Mouse (Mus musculus) forebrain, postnatal 0 days (tissue): ENCODE data around the gene Apopt1. TPM values are rescaled to one million over a fixed set of nuclear protein-coding genes. Genes with fewer than 3 reads are reported as not detected.
A peak's percentile ranks its signal among the peaks of the same experiment; 100 is the strongest.

Experiments used
- ATAC-seq: fragments of 200-750 bp; cut with Nextera tagmentation; 2 replicates; pipeline ENCODE4 v1.8.0; 2017; ENCODE audit warnings: mild to moderate bottlenecking, moderate library complexity
- DNase-seq: peaks from one replicate; pipeline ENCODE4 v3.0.0-alpha.2; 2015
- H3K27ac ChIP-seq: fragments of 300-500 bp; sonication (generic); 2 replicates; pipeline ENCODE4 v1.5.1; 2014; ENCODE audit warnings: low read depth, mild to moderate bottlenecking, antibody characterized with exemption, low read length, moderate library complexity, mixed read lengths
- H3K27me3 ChIP-seq: fragments of 300-500 bp; sonication (generic); 2 replicates; pipeline ENCODE4 v1.6.1; 2014; ENCODE audit warnings: mild to moderate bottlenecking, low read length, mixed read lengths; ENCODE audit not compliant: insufficient read depth
- H3K36me3 ChIP-seq: fragments of 300-500 bp; sonication (generic); 2 replicates; pipeline ENCODE4 v1.6.1; 2014; ENCODE audit warnings: mild to moderate bottlenecking, moderate library complexity; ENCODE audit not compliant: insufficient read depth
- H3K4me1 ChIP-seq: fragments of 300-500 bp; sonication (generic); 2 replicates; pipeline ENCODE4 v1.6.1; 2014; ENCODE audit warnings: antibody characterized with exemption; ENCODE audit not compliant: insufficient read depth
- H3K4me2 ChIP-seq: fragments of 300-500 bp; sonication (generic); 2 replicates; pipeline ENCODE4 v1.6.1; 2014; ENCODE audit warnings: low read depth, mild to moderate bottlenecking, moderate library complexity
- H3K4me3 ChIP-seq: fragments of 300-500 bp; sonication (generic); 2 replicates; pipeline ENCODE4 v1.5.1; 2014; ENCODE audit warnings: low read depth, low read length, mixed read lengths
- H3K9ac ChIP-seq: fragments of 300-500 bp; sonication (generic); 2 replicates; pipeline ENCODE4 v1.6.1; 2014; ENCODE audit warnings: mild to moderate bottlenecking
- H3K9me3 ChIP-seq: fragments of 300-500 bp; sonication (generic); 2 replicates; pipeline ENCODE4 v1.6.1; 2016; ENCODE audit warnings: low read length
- CTCF ChIP-seq: sonication (generic); IDR thresholded peaks from 2 replicates; pipeline ENCODE4 v1.5.1; 2016; ENCODE audit warnings: antibody characterized with exemption, control low read depth, low read depth
- WGBS: fragments of 180-500 bp; shearing (Covaris S2); extraction: QIAGEN DNeasy Blood & Tissue Kit; methylation state at CpG from one replicate; pipeline ENCODE4 v1.1.7; 2014; 5-methylcytosine and 5-hydroxymethylcytosine counted together
- polyA plus RNA-seq: library from polyadenylated mRNA; unstranded; fragments of >200 nt; fragmentation: Nextera tagmentation; extraction: Ambion mirVana; gene quantifications from 2 replicates; pipeline ENCODE4 v1.2.1, GENCODE M21; 2015
- total RNA-seq: library from RNA; depleted of rRNA; stranded (reverse); fragments of >200 nt; gene quantifications from 2 replicates; pipeline ENCODE4 v1.2.3, GENCODE M21; 2014

Apopt1 gene
- total and polyA plus RNA-seq, 2 experiments from 2014 or later, result 27.8 to 59.8 TPM

DNA sequence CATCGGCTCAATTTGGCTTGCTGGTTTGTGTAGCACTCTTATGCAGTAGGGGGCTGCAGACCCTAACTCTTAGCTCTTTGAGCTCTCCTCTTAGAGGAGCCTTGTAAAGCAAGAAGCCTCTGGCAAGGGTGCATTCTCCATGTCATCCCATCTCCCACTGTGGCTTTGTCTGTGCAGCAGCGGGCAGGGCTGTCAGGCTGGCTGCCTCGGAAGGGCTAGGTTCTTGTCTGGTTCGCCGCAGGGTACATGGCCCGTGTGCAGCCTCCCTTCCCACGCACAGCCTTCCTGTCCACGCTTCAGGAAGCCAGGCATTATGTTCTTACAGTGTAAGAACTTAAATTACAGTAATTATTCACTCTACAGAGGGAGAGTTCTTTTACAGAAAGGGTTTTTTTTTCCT is 5.6 kb downstream of the Apopt1 start:
- H3K36me3 ChIP-seq, result no peaks in the 10 kb centered on the region
- no peaks in the 10 kb centered on the region for H3K27me3 ChIP-seq
- no peak for DNase-seq
- WGBS, result 18% methylated on average over 8 of the region's 8 CpGs
- H3K4me1 ChIP-seq, result 0 out of 2 replicates have a peak, but pooled peaks cover 7% of the 10 kb centered on the region
- H3K9ac ChIP-seq, result 0 out of 2 replicates have a peak overlapping the region, but pooled peaks have one; percentile 14
- H3K27ac ChIP-seq, result peak overlapping the region; percentile 77
- no peak overlapping the region for H3K4me2 ChIP-seq
- no peak for TF ChIP-seq CTCF
- ATAC-seq, result peak; percentile 60; the same call in 1 of the 2 replicates
- no peaks in the 10 kb centered on the region for H3K9me3 ChIP-seq
- no peak overlapping the region for H3K4me3 ChIP-seq

DNA sequence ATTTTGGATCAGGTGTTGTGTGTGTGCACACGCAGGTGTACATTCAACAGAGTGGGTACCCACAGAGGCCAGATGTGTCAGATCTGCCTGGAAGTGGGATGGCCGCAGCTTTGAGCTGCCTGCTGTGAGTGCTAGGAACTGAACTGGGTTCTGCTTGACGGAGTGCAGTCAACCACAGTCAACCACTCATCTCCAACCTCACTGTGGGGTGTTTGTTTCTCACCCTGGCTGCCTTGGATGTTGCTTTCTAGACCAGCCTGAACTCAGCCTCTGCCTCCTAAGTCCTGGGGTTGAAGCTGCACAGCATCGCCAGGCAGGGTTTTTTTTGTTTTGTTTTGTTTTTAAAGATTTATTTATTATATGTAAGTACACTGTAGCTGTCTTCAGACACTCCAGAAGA is 7.2 kb downstream of the Apopt1 start:
- TF ChIP-seq CTCF, result no peak
- no peak overlapping the region for H3K27ac ChIP-seq
- ATAC-seq (no peak), DNase-seq (no peak)
- no peaks in the 10 kb centered on the region; the same call in 1 of the 2 replicates for H3K36me3 ChIP-seq
- no peak overlapping the region for H3K4me3 ChIP-seq
- 85% methylated on average over 4 of the region's 4 CpGs for WGBS
- no peaks in the 10 kb centered on the region for H3K27me3 ChIP-seq
- H3K4me1 ChIP-seq, result no peaks in the 10 kb centered on the region
- no peak overlapping the region for H3K4me2 ChIP-seq
- no peaks in the 10 kb centered on the region for H3K9me3 ChIP-seq
- no peak overlapping the region for H3K9ac ChIP-seq

DNA sequence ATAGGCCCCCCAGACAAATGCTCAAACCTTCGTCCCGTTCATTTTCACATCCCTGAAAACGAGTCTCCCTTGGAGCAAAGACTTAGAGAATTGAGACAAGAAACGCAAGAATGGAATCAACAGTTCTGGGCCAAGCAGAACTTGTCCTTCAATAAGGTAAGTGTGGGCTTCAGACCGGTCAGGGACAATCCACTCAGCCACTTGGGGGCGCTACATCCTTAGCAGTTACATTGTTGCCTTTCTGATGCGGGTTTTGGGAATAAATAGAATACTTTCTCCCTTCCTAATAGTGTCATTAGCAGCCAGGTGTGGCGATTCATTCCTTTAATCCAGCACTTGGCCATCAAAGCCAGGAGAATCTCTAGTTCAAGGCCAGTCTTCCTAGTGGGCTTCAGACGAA is 9.6 kb downstream of the Apopt1 start:
- no peak for ATAC-seq
- no peak for DNase-seq
- peak; percentile 58 for TF ChIP-seq CTCF
- Histone ChIP-seq H3K4me3 (no peak overlapping the region), H3K27ac (no peak overlapping the region), H3K4me1 (no peaks in the 10 kb centered on the region), H3K27me3 (no peaks in the 10 kb centered on the region), H3K36me3 (no peaks in the 10 kb centered on the region; the same call in 1 of the 2 replicates), H3K9ac (no peak overlapping the region), H3K9me3 (no peaks in the 10 kb centered on the region), H3K4me2 (no peak overlapping the region)
- WGBS, result 67% methylated on average over 9 of the region's 9 CpGs

DNA sequence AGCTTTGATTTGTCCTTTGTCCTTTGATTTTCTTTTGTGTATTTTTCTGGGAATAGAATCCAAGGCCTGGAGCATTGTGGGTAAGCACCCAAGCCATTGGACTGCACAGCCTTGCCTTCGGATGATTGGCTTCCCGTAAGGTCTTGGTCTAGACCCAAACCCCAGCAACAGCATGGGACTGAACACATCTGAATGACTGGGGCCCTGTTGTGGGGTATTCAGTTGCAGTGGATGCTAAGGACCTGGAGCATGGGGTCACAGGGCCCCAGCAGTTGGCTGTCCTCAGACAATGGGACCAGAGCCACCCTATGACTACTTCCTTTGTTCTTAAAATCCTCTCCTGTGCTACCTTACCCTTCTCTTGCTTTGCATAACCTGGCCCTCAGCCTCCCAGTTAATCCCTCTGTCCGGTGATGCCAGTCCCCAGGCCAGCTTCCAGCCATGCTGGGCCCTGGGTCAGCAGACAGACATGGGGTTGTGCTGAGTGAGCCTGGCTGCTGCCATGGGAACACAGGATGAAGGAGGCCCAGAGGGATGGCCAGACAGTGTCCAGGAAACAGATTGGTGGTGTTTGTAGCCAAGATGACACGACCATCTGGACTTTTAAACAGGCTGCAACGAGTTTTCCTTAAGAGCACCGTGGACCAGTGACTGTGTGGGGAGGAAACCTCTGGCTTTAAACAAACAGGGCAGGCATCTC is 11.7 kb downstream of the Apopt1 start:
- 31% methylated on average over 6 of the region's 6 CpGs for WGBS
- H3K9me3 ChIP-seq, result no peaks in the 10 kb centered on the region
- 0 out of 2 replicates have a peak overlapping the region, but pooled peaks have one; percentile 3 for H3K9ac ChIP-seq
- H3K36me3 ChIP-seq, result peaks cover 5% of the 10 kb centered on the region; the same call in 1 of the 2 replicates
- DNase-seq (no peak), ATAC-seq (peak; percentile 66)
- no peak overlapping the region for H3K4me2 ChIP-seq
- peak overlapping the region; percentile 70 for H3K27ac ChIP-seq
- no peaks in the 10 kb centered on the region for H3K4me1 ChIP-seq
- no peak overlapping the region for H3K4me3 ChIP-seq
- TF ChIP-seq CTCF, result no peak
- H3K27me3 ChIP-seq, result no peaks in the 10 kb centered on the region

DNA sequence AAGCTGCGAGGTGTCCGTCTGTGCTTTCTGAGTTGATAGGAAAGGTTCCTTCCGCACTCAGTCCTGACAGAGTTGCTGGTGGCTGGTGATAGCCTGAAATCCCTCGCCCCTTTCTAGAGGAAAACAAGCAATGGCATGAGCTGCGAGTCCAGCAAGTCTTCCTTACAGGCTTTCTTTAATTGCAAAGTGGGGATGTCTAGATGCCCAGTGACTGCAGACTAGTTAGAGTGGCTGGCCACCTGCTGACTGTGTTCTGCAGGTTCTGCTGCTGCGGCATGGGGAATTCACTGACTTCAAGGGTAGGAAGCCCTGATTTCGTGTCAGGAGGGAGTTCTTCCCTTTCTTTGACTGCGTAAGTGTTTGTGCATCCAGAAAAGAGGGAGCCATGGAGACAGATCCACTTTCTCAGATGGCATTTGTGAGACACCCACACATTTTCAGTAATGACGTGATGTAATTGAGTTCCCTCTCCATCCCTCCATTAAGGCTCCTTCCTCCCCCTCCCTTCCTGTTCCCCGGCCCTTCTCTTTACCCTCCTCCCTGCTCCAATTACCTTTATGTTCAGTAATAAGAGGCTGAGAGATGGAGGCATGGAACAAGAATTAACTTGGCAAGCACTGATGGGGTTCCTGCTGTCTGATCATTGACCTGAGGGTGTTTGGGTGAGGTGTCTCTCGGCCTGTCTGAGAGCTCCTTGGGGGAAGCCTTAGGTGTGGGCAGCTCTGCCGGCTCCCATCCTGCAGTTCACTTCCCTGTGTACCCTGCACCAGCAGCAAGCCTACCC is 12.5 kb downstream of the Apopt1 start:
- H3K9ac ChIP-seq, result 0 out of 2 replicates have a peak overlapping the region, but pooled peaks have one; percentile 3
- WGBS, result 51% methylated on average over 12 of the region's 12 CpGs
- ATAC-seq (peak; percentile 49; the same call in 1 of the 2 replicates), DNase-seq (no peak)
- TF ChIP-seq CTCF, result no peak
- no peaks in the 10 kb centered on the region for H3K4me1 ChIP-seq
- peaks cover 5% of the 10 kb centered on the region; the same call in 1 of the 2 replicates for H3K36me3 ChIP-seq
- peak overlapping the region; percentile 70 for H3K27ac ChIP-seq
- no peaks in the 10 kb centered on the region for H3K9me3 ChIP-seq
- no peak overlapping the region for H3K4me3 ChIP-seq
- H3K4me2 ChIP-seq, result no peak overlapping the region
- no peaks in the 10 kb centered on the region for H3K27me3 ChIP-seq

DNA sequence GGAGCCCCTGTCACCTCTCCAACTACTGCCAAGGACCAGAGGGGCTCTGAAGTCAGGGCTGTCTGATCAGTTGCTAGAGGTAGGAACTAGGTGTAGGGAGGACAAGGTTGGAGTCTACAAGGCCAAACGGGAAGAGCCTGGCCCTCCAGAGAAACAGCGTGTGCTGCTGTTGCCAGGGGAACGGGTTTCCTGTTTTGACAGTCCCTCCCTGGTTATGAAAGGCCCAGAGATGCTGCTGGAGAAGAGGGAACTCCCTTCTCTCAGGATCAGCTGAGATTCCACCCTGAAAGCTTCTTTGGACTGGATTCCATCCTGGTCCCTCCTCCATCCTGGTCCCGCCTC is 13.0 kb downstream of the Apopt1 start:
- Histone ChIP-seq H3K36me3 (peaks cover 5% of the 10 kb centered on the region; the same call in 1 of the 2 replicates), H3K9me3 (no peaks in the 10 kb centered on the region), H3K4me1 (no peaks in the 10 kb centered on the region), H3K9ac (no peak overlapping the region), H3K27me3 (no peaks in the 10 kb centered on the region), H3K4me3 (no peak overlapping the region), H3K27ac (peak overlapping the region; percentile 70), H3K4me2 (no peak overlapping the region)
- TF ChIP-seq CTCF, result no peak
- DNase-seq, result no peak
- 76% methylated on average over 4 of the region's 4 CpGs for WGBS
- peak; percentile 32; the same call in 1 of the 2 replicates for ATAC-seq

DNA sequence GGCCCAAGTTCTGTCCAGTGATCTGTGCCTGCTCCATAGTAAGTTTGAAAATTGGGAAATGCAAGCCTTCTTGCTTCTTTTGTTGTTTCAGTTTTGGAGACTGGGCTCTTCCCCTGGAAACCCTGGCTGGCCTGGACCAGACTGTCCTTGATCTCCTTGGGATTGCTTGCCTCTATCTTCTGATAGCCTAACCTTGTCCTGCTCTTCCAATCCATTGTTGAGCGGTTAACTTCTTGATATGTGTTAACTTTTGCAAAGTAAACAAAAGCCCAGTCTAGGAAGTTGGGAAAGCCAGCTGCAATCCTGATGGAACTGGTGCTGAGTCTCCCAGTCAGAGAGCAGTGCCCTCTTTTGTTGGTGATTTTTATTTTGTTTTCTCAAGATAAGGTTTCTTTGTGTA is 14.9 kb downstream of the Apopt1 start:
- Histone ChIP-seq H3K9ac (no peak overlapping the region), H3K27ac (no peak overlapping the region), H3K36me3 (peaks cover 9% of the 10 kb centered on the region; the same call in 1 of the 2 replicates), H3K27me3 (no peaks in the 10 kb centered on the region), H3K9me3 (no peaks in the 10 kb centered on the region), H3K4me3 (no peak overlapping the region), H3K4me2 (no peak overlapping the region), H3K4me1 (0 out of 2 replicates have a peak, but pooled peaks cover 4% of the 10 kb centered on the region)
- WGBS, result 100% methylated on average over 1 of the region's 1 CpGs
- no peak for DNase-seq
- no peak for ATAC-seq
- no peak for TF ChIP-seq CTCF
